Mouse (Mus musculus): ENCODE measurements around the gene Rbms1. TPM values are rescaled to one million over a fixed set of nuclear protein-coding genes. Genes with fewer than 3 reads are reported as not detected.

Rbms1 gene
- polyA plus RNA-seq, 1 experiment from 2014 or later = 117 TPM

DNA sequence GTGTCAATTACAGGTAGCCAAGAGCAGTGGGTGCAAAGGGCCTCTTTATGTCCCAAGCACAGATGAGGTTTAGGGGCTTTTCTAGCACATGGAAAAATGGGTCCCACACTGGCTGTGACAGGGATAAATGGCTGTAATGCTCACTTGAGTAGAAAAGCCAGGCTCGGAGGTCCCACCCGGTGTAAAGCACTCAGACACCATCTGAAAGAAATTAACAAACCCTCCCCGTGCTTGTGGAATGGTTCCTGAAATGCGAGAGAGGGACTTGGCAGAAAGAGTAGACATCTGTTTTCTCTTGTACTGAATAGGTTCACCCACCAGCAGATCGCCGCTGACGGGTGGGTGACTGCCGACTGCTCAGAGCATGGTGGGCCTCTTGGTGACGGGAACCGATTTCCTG is 176.7 kb downstream of the Rbms1 start:
- 0 out of 2 replicates have a peak, but pooled peaks have one; percentile 53 for ATAC-seq (ENCODE audit: insufficient number of reproducible peaks, insufficient read depth, low FRiP score, low TSS enrichment)
- H3K27ac ChIP-seq = peak overlapping the region; percentile 69
- H3K9me3 ChIP-seq = no peaks in the 10 kb centered on the region
- WGBS = 22% methylated on average over 10 of the region's 10 CpGs
- no peaks in the 10 kb centered on the region for H3K27me3 ChIP-seq
- H3K4me2 ChIP-seq (replicated peaks) = no peak overlapping the region
- no peak overlapping the region for H3K9ac ChIP-seq
- H3K4me1 ChIP-seq = peaks cover 17% of the 10 kb centered on the region
- no peak overlapping the region for H3K4me3 ChIP-seq
- H3K36me3 ChIP-seq = peaks cover 6% of the 10 kb centered on the region; the same call in 1 of the 2 replicates

DNA sequence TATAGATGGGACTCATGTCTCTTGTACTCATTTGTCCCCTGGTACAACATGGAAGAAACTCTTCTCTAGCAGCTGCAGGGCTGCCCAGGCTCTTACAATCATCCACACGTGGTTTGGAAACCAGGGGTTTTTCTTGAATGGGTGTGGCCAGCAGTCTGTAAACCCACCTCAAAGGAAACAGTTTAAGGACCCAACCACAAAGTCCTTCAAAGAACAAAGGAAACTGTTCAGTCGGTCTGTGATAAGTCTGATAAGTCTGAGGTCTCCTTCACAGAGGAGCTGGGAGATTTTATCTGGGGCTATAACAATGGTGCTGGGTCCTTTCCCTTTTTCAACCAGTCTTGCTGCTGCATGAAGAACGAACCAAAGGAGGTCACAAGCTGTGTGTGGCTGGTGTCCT is 188.5 kb downstream of the Rbms1 start:
- Histone ChIP-seq H3K9ac (no peak overlapping the region), H3K9me3 (0 out of 2 replicates have a peak, but pooled peaks cover 6% of the 10 kb centered on the region), H3K4me1 (no peaks in the 10 kb centered on the region), H3K4me2 (replicated peaks) (no peak overlapping the region), H3K27me3 (no peaks in the 10 kb centered on the region), H3K4me3 (no peak overlapping the region), H3K36me3 (peaks cover 82% of the 10 kb centered on the region), H3K27ac (no peak overlapping the region)
- no peak for ATAC-seq (ENCODE audit: insufficient number of reproducible peaks, insufficient read depth, low FRiP score, low TSS enrichment)
- WGBS = 57% methylated on average over 3 of the region's 3 CpGs

DNA sequence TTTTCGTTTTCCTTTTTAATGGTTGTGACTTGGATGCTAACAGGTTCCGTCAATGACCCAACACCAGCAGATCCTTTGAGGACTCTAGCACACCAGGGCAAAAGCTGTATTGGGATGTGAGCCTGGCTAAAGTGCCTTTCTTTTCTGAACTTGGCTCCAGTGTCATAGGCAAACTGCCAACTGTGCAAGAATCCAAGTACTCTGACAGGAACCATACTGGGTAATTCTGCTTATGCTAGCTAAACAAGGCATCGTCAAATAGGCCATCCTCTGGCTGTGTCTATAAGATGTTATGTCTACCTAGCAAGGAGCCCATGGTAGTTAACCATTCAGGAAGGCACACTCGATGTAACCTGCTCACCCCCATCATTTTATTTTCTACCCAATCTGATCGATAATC is 189.4 kb downstream of the Rbms1 start:
- no peak overlapping the region for H3K4me2 ChIP-seq (replicated peaks)
- ATAC-seq (ENCODE audit: insufficient number of reproducible peaks, insufficient read depth, low FRiP score, low TSS enrichment) = no peak

DNA sequence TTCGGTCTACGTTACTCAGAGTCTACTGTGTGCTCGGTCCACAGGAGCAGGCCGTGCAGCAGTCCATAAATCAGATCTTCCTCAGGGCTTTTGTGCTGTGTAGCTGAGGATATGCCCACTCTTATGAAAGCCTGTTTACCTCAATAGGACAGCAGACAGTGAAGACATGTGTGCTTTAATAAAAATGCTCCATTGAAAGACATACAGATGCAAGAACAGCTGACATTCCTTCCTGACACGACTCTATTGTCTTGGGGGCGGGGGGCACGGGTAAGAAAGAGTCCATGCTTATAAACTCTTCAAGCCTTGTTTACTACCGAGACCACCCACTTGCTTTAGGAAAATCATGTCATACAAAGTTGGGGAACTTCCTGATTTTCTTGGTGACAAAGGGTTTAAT is 196.6 kb downstream of the Rbms1 start:
- H3K36me3 ChIP-seq = peaks cover 58% of the 10 kb centered on the region
- ATAC-seq (ENCODE audit: insufficient number of reproducible peaks, insufficient read depth, low FRiP score, low TSS enrichment) = no peak
- no peak overlapping the region for H3K9ac ChIP-seq

More for the DNA sequence above, 189.4 kb downstream of the Rbms1 start:
- Histone ChIP-seq H3K27ac (no peak overlapping the region), H3K9me3 (0 out of 2 replicates have a peak, but pooled peaks cover 6% of the 10 kb centered on the region), H3K4me3 (no peak overlapping the region), H3K4me1 (no peaks in the 10 kb centered on the region), H3K27me3 (no peaks in the 10 kb centered on the region), H3K9ac (no peak overlapping the region), H3K36me3 (peaks cover 78% of the 10 kb centered on the region)
- 94% methylated on average over 5 of the region's 5 CpGs for WGBS

DNA sequence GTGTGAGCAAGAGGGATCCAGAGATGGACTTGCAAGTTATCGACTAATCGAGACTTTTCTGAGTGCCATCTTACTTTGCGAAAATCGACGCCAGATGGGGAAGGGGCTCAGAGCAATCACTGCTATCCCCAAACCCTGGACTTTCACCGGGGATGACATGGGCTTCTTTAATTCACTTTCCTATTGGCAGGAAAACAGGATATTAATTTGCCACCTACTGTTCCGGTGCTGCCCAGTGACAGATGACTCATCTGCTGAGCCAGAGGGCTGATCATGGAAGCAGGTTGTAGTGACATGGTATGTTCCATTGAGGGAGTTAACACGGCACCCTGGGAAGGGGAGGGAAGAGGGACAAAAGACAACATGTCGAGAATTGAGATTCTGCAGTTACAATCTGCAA is 206.8 kb downstream of the Rbms1 start:
- peaks cover 38% of the 10 kb centered on the region for H3K36me3 ChIP-seq

More for the DNA sequence above, 196.6 kb downstream of the Rbms1 start:
- no peak overlapping the region for H3K27ac ChIP-seq
- H3K4me1 ChIP-seq = no peaks in the 10 kb centered on the region
- H3K9me3 ChIP-seq = 0 out of 2 replicates have a peak, but pooled peaks cover 6% of the 10 kb centered on the region
- H3K4me3 ChIP-seq = no peak overlapping the region
- WGBS = 79% methylated on average over 8 of the region's 8 CpGs
- no peak overlapping the region for H3K4me2 ChIP-seq (replicated peaks)
- H3K27me3 ChIP-seq = no peaks in the 10 kb centered on the region

DNA sequence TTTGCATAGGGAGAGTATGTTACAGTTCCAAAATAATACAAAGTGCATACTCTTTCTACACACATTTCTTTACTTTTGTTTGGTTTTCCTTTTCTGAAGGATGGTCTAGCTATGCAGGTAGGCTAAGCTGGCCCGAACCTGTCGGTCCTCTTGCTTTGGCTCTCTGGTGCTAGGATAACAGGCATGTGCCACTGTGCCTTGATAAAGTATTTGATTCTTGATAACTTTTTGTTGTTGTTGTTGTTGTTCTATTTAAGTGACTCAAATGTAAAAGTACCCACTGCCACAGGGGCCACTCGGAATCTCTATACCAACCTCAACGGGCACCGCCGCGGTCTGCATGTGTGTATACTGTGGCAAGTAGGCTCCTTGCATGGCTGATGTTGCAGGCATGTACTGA is 207.9 kb downstream of the Rbms1 start:
- Histone ChIP-seq H3K4me2 (replicated peaks) (no peak overlapping the region), H3K36me3 (peaks cover 31% of the 10 kb centered on the region; the same call in 1 of the 2 replicates), H3K27me3 (no peaks in the 10 kb centered on the region), H3K4me1 (no peaks in the 10 kb centered on the region), H3K9ac (no peak overlapping the region), H3K9me3 (no peaks in the 10 kb centered on the region), H3K4me3 (no peak overlapping the region), H3K27ac (no peak overlapping the region)
- no peak for ATAC-seq (ENCODE audit: insufficient number of reproducible peaks, insufficient read depth, low FRiP score, low TSS enrichment)
- 96% methylated on average over 7 of the region's 7 CpGs for WGBS

More for the DNA sequence above, 206.8 kb downstream of the Rbms1 start:
- Histone ChIP-seq H3K4me2 (replicated peaks) (no peak overlapping the region), H3K9ac (no peak overlapping the region), H3K9me3 (no peaks in the 10 kb centered on the region), H3K4me3 (no peak overlapping the region), H3K4me1 (no peaks in the 10 kb centered on the region), H3K27me3 (no peaks in the 10 kb centered on the region), H3K27ac (no peak overlapping the region)
- no peak for ATAC-seq (ENCODE audit: insufficient number of reproducible peaks, insufficient read depth, low FRiP score, low TSS enrichment)
- WGBS = 86% methylated on average over 9 of the region's 9 CpGs

DNA sequence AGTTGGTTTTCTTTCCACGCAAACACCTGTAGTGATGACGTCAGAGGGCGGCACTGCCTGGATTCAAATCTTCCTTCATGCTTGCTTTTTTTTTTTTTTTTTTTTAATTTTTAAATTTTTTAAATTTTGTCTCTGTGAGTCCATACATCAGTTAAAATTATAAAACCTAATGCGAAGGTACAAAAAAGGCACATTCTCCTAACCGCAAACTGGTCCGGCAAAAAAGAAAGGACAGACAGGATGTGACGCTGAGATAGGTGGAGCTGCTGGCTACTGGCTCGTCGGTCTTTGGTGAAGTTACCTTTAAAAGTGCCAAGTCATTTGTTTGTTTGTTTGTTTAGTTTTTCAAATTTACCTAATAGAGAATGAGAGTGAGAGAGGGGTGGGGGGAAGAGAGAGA is 211.7 kb downstream of the Rbms1 start:
- Histone ChIP-seq H3K4me2 (replicated peaks) (no peak overlapping the region), H3K27me3 (no peaks in the 10 kb centered on the region), H3K36me3 (peaks cover 30% of the 10 kb centered on the region; the same call in 1 of the 2 replicates), H3K9ac (no peak overlapping the region), H3K27ac (no peak overlapping the region), H3K4me1 (no peaks in the 10 kb centered on the region), H3K4me3 (no peak overlapping the region), H3K9me3 (no peaks in the 10 kb centered on the region)
- ATAC-seq (ENCODE audit: insufficient number of reproducible peaks, insufficient read depth, low FRiP score, low TSS enrichment) = no peak
- 90% methylated on average over 9 of the region's 9 CpGs for WGBS

DNA sequence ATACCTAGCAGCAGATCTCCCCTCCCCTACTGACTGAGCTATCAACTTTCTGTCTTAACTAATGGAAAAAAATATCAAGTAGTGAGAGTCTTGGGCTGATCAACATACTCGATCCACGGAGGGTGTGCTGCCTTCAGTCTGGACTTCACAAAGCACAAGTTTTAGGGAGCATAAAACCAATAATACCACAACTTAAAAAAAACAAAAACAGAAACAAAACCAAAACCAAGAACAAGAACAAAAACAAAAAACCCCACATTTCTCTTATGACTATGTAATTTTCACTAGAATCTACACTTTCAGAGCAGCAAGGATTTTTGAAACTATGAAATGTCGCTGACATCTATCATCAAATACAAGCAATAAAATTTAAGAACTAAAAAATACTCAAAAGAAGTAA is 212.4 kb downstream of the Rbms1 start:
- no peak overlapping the region for H3K4me3 ChIP-seq
- H3K9me3 ChIP-seq = no peaks in the 10 kb centered on the region
- no peaks in the 10 kb centered on the region for H3K4me1 ChIP-seq
- H3K9ac ChIP-seq = no peak overlapping the region
- H3K36me3 ChIP-seq = peaks cover 23% of the 10 kb centered on the region; the same call in 1 of the 2 replicates
- 74% methylated on average over 3 of the region's 3 CpGs for WGBS
- ATAC-seq (ENCODE audit: insufficient number of reproducible peaks, insufficient read depth, low FRiP score, low TSS enrichment) = no peak
- no peaks in the 10 kb centered on the region for H3K27me3 ChIP-seq
- no peak overlapping the region for H3K4me2 ChIP-seq (replicated peaks)
- H3K27ac ChIP-seq = no peak overlapping the region

DNA sequence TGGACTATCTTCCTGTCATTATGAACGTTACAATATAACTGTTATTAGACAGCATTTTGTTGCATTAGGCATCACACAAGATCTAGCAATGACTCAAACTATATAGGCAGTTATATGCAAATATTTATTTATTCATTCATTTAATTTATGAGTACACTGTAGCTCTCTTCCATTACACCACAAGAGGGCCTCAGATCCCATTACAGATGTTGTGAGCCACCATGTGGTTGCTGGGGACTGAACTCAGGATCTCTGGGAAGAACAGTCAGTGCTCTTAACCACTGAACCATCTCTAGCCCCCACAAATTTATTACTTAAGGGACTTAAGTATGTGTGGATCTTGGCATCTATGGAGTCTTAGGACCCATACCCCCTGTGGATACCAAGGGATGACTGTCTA is 214.4 kb downstream of the Rbms1 start:
- WGBS = 96% methylated on average over 1 of the region's 1 CpGs
- Histone ChIP-seq H3K4me2 (replicated peaks) (no peak overlapping the region), H3K27ac (no peak overlapping the region), H3K9me3 (no peaks in the 10 kb centered on the region), H3K9ac (no peak overlapping the region), H3K27me3 (no peaks in the 10 kb centered on the region), H3K36me3 (peaks cover 6% of the 10 kb centered on the region; the same call in 1 of the 2 replicates), H3K4me3 (no peak overlapping the region), H3K4me1 (no peaks in the 10 kb centered on the region)
- no peak for ATAC-seq (ENCODE audit: insufficient number of reproducible peaks, insufficient read depth, low FRiP score, low TSS enrichment)

DNA sequence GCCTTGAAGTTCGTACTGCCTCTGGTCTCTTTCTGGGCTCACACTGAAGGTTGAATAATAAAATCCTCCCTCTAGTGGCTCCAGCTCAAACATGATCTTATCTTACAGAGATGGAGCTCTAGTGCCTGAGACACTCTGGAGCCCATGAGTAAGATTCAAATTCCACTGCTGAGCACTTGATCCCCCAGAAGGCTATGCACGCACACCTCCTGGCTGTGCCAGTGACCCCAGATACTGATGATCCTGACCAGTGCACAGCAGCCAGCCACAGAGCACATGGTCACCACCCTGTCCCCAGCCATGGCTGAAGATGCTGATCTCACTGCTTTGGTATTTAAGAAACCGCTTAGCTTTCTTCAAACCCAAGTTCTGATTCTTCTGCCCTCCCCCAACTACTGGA is 215.4 kb downstream of the Rbms1 start:
- WGBS = 59% methylated on average over 3 of the region's 3 CpGs
- H3K27ac ChIP-seq = no peak overlapping the region
- H3K4me2 ChIP-seq (replicated peaks) = no peak overlapping the region
- H3K4me3 ChIP-seq = no peak overlapping the region
- H3K4me1 ChIP-seq = no peaks in the 10 kb centered on the region
- H3K9me3 ChIP-seq = no peaks in the 10 kb centered on the region
- ATAC-seq (ENCODE audit: insufficient number of reproducible peaks, insufficient read depth, low FRiP score, low TSS enrichment) = 0 out of 2 replicates have a peak, but pooled peaks have one; percentile 61
- H3K9ac ChIP-seq = no peak overlapping the region
- H3K27me3 ChIP-seq = no peaks in the 10 kb centered on the region
- H3K36me3 ChIP-seq = 0 out of 2 replicates have a peak, but pooled peaks cover 4% of the 10 kb centered on the region

DNA sequence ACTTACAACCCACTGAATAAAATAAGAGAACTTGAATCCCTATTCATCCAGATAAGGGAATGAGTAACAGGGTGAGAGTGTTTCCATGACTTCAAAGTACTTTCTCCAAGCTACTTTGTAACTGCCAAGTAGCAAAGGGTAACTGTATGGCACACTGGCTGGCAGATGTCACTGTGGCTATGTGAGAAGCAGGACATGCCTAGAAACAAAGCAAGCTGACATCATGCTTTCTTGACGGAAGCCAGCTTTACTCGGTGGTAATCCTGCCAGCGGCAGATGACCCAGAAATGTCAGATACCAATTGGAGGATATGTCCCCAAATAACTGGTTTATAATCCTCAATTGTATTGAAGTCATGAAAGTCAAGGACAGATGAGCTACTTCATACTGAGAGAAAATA is 218.3 kb downstream of the Rbms1 start:
- WGBS = 72% methylated on average over 3 of the region's 3 CpGs
- ATAC-seq (ENCODE audit: insufficient number of reproducible peaks, insufficient read depth, low FRiP score, low TSS enrichment) = no peak
- Histone ChIP-seq H3K36me3 (0 out of 2 replicates have a peak, but pooled peaks cover 4% of the 10 kb centered on the region), H3K4me2 (replicated peaks) (no peak overlapping the region), H3K9ac (no peak overlapping the region), H3K27me3 (no peaks in the 10 kb centered on the region), H3K4me3 (no peak overlapping the region), H3K27ac (no peak overlapping the region), H3K4me1 (peaks cover 3% of the 10 kb centered on the region; the same call in 1 of the 2 replicates), H3K9me3 (no peaks in the 10 kb centered on the region)

DNA sequence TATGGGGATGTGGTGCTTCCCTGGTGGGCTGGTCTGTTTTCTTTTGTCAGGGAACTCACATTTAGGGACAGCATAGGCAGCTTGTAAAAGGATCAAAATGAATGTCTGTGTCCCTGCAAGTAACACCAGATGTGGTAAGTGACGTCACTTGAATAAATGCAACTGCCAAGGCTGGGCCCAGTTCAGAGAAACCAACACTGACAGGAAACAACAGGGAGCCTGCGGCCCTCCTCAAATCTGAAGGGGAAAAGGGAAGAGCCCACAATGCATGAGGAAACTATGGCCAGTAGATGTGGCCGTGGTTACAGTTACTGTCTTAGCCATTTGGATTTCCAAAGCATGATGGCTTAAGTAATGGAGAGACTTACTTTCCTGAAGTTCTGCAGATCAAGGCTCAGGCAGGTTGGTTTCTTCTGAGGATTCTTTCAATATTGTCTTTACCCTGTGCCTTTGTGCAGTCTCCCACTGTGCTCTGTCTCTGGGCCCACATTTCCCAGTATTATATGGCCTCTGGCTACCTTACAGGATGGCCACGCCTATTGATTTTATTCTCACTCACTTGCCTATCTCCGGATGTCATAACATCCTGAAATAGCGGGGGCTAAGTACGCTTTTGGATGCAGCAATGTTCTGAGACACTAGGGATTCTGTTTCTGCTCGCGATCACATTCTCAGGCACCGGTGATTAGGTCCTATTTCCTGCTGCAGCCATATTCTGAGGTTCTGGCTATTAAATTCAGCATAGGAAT is 223.4 kb downstream of the Rbms1 start:
- 66% methylated on average over 10 of the region's 10 CpGs for WGBS
- no peak for ATAC-seq (ENCODE audit: insufficient number of reproducible peaks, insufficient read depth, low FRiP score, low TSS enrichment)
- Histone ChIP-seq H3K27me3 (no peaks in the 10 kb centered on the region), H3K9ac (no peak overlapping the region), H3K36me3 (no peaks in the 10 kb centered on the region), H3K27ac (no peak overlapping the region), H3K4me1 (peaks cover 12% of the 10 kb centered on the region), H3K4me2 (replicated peaks) (no peak overlapping the region), H3K9me3 (no peaks in the 10 kb centered on the region), H3K4me3 (no peak overlapping the region)
